Mouse (Mus musculus): ENCODE data around the gene Frmd4a. TPM values are rescaled to one million over a fixed set of nuclear protein-coding genes. Genes with fewer than 3 reads are reported as not detected.

Frmd4a gene
- polyA plus RNA-seq, 1 experiment from 2014 or later = 28.8 TPM

DNA sequence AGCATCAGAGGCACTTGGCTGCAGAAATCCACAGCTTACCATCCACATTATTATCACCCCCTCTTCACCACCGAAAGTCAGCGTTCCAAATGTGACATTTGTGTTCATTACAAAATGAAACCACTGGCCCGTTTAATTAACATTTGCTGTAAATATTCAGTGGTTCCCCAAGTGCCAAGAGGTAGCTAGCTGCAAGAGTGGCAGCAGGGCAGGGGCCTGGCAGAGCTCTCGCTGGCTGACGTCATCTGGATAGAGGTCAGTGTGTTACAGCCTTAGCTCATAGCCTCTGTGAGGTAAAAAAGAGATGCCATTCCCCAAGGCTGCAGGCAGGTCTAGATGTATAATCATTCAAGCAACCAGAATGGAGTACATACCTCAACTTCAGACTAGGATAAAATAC lies 473.3 kb downstream of the Frmd4a start:
- H3K36me3 ChIP-seq (ENCODE audit: control insufficient read depth, insufficient read depth, low read length) = no peaks in the 10 kb centered on the region
- H3K9ac ChIP-seq (ENCODE audit: low read depth, low read length) = no peak overlapping the region
- no peak for ATAC-seq (replicated peaks; ENCODE audit: insufficient number of reproducible peaks, low FRiP score, low TSS enrichment)
- no peak overlapping the region for H3K27ac ChIP-seq (ENCODE audit: low read depth, low read length)
- H3K4me3 ChIP-seq (ENCODE audit: low read depth, low read length) = no peak overlapping the region
- H3K9me3 ChIP-seq (replicated peaks; ENCODE audit: control insufficient read depth, low read length) = no peaks in the 10 kb centered on the region
- no peak overlapping the region for H3K4me2 ChIP-seq
- H3K4me1 ChIP-seq (ENCODE audit: control insufficient read depth, insufficient read depth, low read length) = peaks cover 29% of the 10 kb centered on the region
- WGBS (ENCODE audit: insufficient replicate concordance) = 64% methylated on average over 5 of the region's 5 CpGs
- H3K27me3 ChIP-seq (ENCODE audit: control insufficient read depth, insufficient read depth, low read length) = no peaks in the 10 kb centered on the region

GRCm38 (mm10) chr2:4492485-4493481 lies 475.3 kb downstream of the Frmd4a start:
- Histone ChIP-seq H3K4me2 (peak overlapping the region; percentile 24; the same call in 1 of the 2 replicates), H3K27ac (ENCODE audit: low read depth, low read length) (peak overlapping the region; percentile 54), H3K9me3 (replicated peaks; ENCODE audit: control insufficient read depth, low read length) (no peaks in the 10 kb centered on the region), H3K36me3 (ENCODE audit: control insufficient read depth, insufficient read depth, low read length) (peaks cover 4% of the 10 kb centered on the region; the same call in 1 of the 2 replicates), H3K27me3 (ENCODE audit: control insufficient read depth, insufficient read depth, low read length) (no peaks in the 10 kb centered on the region), H3K4me3 (ENCODE audit: low read depth, low read length) (no peak overlapping the region), H3K4me1 (ENCODE audit: control insufficient read depth, insufficient read depth, low read length) (peaks cover 29% of the 10 kb centered on the region), H3K9ac (ENCODE audit: low read depth, low read length) (no peak overlapping the region)
- ATAC-seq (replicated peaks; ENCODE audit: insufficient number of reproducible peaks, low FRiP score, low TSS enrichment) = 0 out of 2 replicates have a peak, but pooled peaks have one; percentile 41
- 31% methylated on average over 20 of the region's 20 CpGs for WGBS (ENCODE audit: insufficient replicate concordance)

GRCm38 (mm10) chr2:4494478-4494877 lies 477.0 kb downstream of the Frmd4a start:
- no peak overlapping the region for H3K9ac ChIP-seq (ENCODE audit: low read depth, low read length)
- H3K27me3 ChIP-seq (ENCODE audit: control insufficient read depth, insufficient read depth, low read length) = no peaks in the 10 kb centered on the region
- 30% methylated on average over 2 of the region's 2 CpGs for WGBS (ENCODE audit: insufficient replicate concordance)
- H3K4me3 ChIP-seq (ENCODE audit: low read depth, low read length) = no peak overlapping the region
- H3K4me2 ChIP-seq = no peak overlapping the region; the same call in 1 of the 2 replicates
- ATAC-seq (replicated peaks; ENCODE audit: insufficient number of reproducible peaks, low FRiP score, low TSS enrichment) = 0 out of 2 replicates have a peak, but pooled peaks have one; percentile 40
- H3K36me3 ChIP-seq (ENCODE audit: control insufficient read depth, insufficient read depth, low read length) = peaks cover 9% of the 10 kb centered on the region; the same call in 1 of the 2 replicates
- H3K27ac ChIP-seq (ENCODE audit: low read depth, low read length) = no peak overlapping the region; the same call in 1 of the 2 replicates
- H3K4me1 ChIP-seq (ENCODE audit: control insufficient read depth, insufficient read depth, low read length) = peaks cover 29% of the 10 kb centered on the region
- no peaks in the 10 kb centered on the region for H3K9me3 ChIP-seq (replicated peaks; ENCODE audit: control insufficient read depth, low read length)

DNA sequence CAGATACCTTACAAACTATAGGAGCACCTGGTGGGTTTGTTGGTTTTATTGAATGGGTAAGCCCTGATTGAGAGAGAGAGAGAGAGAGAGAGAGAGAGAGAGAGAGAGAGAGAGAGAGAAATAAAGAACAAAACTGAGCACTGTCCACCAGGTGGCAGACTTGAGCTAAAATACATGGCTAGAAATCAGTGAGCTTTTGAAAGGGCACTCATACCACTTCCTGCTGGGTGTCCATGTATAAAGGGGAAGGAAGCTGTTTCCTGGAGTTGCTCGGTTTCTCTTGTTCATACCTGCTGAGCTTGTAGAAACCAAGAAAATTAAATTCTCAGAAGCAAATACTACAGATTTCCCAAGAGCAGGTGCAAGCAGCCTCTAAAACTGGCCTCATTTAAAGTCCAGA lies 481.7 kb downstream of the Frmd4a start:
- H3K27me3 ChIP-seq (ENCODE audit: control insufficient read depth, insufficient read depth, low read length) = no peaks in the 10 kb centered on the region

GRCm38 (mm10) chr2:4499916-4500315 lies 482.4 kb downstream of the Frmd4a start:
- H3K9ac ChIP-seq (ENCODE audit: low read depth, low read length) = no peak overlapping the region
- H3K4me3 ChIP-seq (ENCODE audit: low read depth, low read length) = no peak overlapping the region
- no peaks in the 10 kb centered on the region for H3K9me3 ChIP-seq (replicated peaks; ENCODE audit: control insufficient read depth, low read length)
- no peak for ATAC-seq (replicated peaks; ENCODE audit: insufficient number of reproducible peaks, low FRiP score, low TSS enrichment)
- peaks cover 9% of the 10 kb centered on the region; the same call in 1 of the 2 replicates for H3K36me3 ChIP-seq (ENCODE audit: control insufficient read depth, insufficient read depth, low read length)
- H3K27ac ChIP-seq (ENCODE audit: low read depth, low read length) = no peak overlapping the region
- H3K4me2 ChIP-seq = no peak overlapping the region
- H3K27me3 ChIP-seq (ENCODE audit: control insufficient read depth, insufficient read depth, low read length) = no peaks in the 10 kb centered on the region
- WGBS (ENCODE audit: insufficient replicate concordance) = 86% methylated on average over 9 of the region's 9 CpGs
- peaks cover 3% of the 10 kb centered on the region; the same call in 1 of the 2 replicates for H3K4me1 ChIP-seq (ENCODE audit: control insufficient read depth, insufficient read depth, low read length)

More for the DNA sequence above, 481.7 kb downstream of the Frmd4a start:
- H3K4me2 ChIP-seq = no peak overlapping the region
- H3K4me3 ChIP-seq (ENCODE audit: low read depth, low read length) = no peak overlapping the region
- H3K36me3 ChIP-seq (ENCODE audit: control insufficient read depth, insufficient read depth, low read length) = peaks cover 9% of the 10 kb centered on the region; the same call in 1 of the 2 replicates
- H3K4me1 ChIP-seq (ENCODE audit: control insufficient read depth, insufficient read depth, low read length) = peaks cover 9% of the 10 kb centered on the region
- H3K27ac ChIP-seq (ENCODE audit: low read depth, low read length) = no peak overlapping the region
- no peaks in the 10 kb centered on the region for H3K9me3 ChIP-seq (replicated peaks; ENCODE audit: control insufficient read depth, low read length)
- 6% methylated on average over 1 of the region's 1 CpGs for WGBS (ENCODE audit: insufficient replicate concordance)
- H3K9ac ChIP-seq (ENCODE audit: low read depth, low read length) = no peak overlapping the region
- no peak for ATAC-seq (replicated peaks; ENCODE audit: insufficient number of reproducible peaks, low FRiP score, low TSS enrichment)

DNA sequence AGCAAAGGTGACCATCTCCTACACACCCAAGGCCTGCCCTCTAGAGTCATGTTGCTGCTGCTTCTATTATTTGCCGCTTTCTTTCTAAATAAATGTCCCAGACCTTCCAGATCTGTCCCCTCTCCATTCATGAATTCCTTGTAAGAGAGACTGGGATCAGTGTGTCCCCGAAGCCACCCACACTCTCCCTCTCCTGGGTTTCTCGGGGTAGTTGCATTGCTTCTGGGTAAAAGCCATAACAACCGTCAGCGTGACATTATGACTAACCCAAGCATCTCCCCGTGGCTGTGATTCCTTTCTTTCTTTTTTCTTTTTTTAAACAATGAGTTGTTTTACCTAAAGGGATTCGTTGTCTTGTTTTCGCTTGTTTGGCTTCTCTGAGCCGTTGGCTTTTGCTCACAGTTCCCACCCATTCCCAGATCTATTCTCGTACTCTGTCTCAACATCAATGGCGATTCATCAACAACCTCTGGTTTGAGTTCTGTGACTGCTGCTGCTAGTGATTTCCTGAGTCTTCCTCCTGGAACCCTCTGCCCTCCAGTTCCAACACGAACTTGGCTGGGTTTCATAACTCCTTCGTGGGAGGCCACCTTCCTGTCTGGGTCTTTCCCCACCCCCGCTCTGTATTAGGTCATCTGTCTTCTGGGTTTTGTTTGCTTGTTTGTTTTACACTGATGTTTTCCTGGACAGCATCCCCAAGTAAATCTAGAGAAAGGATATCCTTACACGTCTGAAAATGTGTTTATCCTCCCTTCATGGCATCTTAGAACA lies 483.9 kb downstream of the Frmd4a start:
- ATAC-seq (replicated peaks; ENCODE audit: insufficient number of reproducible peaks, low FRiP score, low TSS enrichment) = no peak
- Histone ChIP-seq H3K27ac (ENCODE audit: low read depth, low read length) (no peak overlapping the region), H3K4me3 (ENCODE audit: low read depth, low read length) (no peak overlapping the region), H3K4me2 (no peak overlapping the region), H3K27me3 (ENCODE audit: control insufficient read depth, insufficient read depth, low read length) (no peaks in the 10 kb centered on the region), H3K9ac (ENCODE audit: low read depth, low read length) (no peak overlapping the region), H3K4me1 (ENCODE audit: control insufficient read depth, insufficient read depth, low read length) (no peaks in the 10 kb centered on the region), H3K9me3 (replicated peaks; ENCODE audit: control insufficient read depth, low read length) (no peaks in the 10 kb centered on the region), H3K36me3 (ENCODE audit: control insufficient read depth, insufficient read depth, low read length) (peaks cover 9% of the 10 kb centered on the region; the same call in 1 of the 2 replicates)
- WGBS (ENCODE audit: insufficient replicate concordance) = 68% methylated on average over 15 of the region's 15 CpGs

DNA sequence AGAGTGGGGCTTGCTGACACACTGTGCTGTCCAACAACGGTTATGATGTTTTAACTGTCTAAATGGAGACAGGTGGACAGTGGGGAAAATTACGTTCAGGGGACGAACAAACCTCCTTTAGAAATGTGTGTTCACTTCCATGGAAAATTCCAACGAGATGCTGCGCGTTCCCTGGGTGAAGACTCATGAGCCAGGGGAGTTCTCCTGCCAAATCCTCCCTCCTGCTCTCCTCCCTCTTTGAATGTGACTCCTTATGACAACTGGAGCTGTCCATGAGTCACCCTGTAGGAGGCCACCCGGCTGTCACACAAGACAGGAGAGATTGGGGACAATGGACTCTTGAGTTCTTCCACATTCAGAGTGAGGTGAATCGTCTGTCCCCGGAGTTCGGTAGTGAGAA lies 486.9 kb downstream of the Frmd4a start:
- H3K4me3 ChIP-seq (ENCODE audit: low read depth, low read length) = no peak overlapping the region
- WGBS (ENCODE audit: insufficient replicate concordance) = 74% methylated on average over 10 of the region's 10 CpGs
- H3K4me1 ChIP-seq (ENCODE audit: control insufficient read depth, insufficient read depth, low read length) = peaks cover 4% of the 10 kb centered on the region
- H3K4me2 ChIP-seq = no peak overlapping the region
- no peak overlapping the region for H3K27ac ChIP-seq (ENCODE audit: low read depth, low read length)
- no peaks in the 10 kb centered on the region for H3K27me3 ChIP-seq (ENCODE audit: control insufficient read depth, insufficient read depth, low read length)
- no peaks in the 10 kb centered on the region for H3K36me3 ChIP-seq (ENCODE audit: control insufficient read depth, insufficient read depth, low read length)
- H3K9ac ChIP-seq (ENCODE audit: low read depth, low read length) = no peak overlapping the region
- no peaks in the 10 kb centered on the region for H3K9me3 ChIP-seq (replicated peaks; ENCODE audit: control insufficient read depth, low read length)
- ATAC-seq (replicated peaks; ENCODE audit: insufficient number of reproducible peaks, low FRiP score, low TSS enrichment) = no peak

- no peak overlapping the region for H3K27ac ChIP-seq (ENCODE audit: low read depth, low read length)
- ATAC-seq (replicated peaks; ENCODE audit: insufficient number of reproducible peaks, low FRiP score, low TSS enrichment) = no peak
- H3K9ac ChIP-seq (ENCODE audit: low read depth, low read length) = no peak overlapping the region
- H3K9me3 ChIP-seq (replicated peaks; ENCODE audit: control insufficient read depth, low read length) = no peaks in the 10 kb centered on the region
- peaks cover 9% of the 10 kb centered on the region for H3K4me1 ChIP-seq (ENCODE audit: control insufficient read depth, insufficient read depth, low read length)
- no peaks in the 10 kb centered on the region for H3K36me3 ChIP-seq (ENCODE audit: control insufficient read depth, insufficient read depth, low read length)
- no peak overlapping the region for H3K4me2 ChIP-seq
- H3K27me3 ChIP-seq (ENCODE audit: control insufficient read depth, insufficient read depth, low read length) = no peaks in the 10 kb centered on the region
- no peak overlapping the region for H3K4me3 ChIP-seq (ENCODE audit: low read depth, low read length)
- WGBS (ENCODE audit: insufficient replicate concordance) = 91% methylated on average over 4 of the region's 4 CpGs
Measured at GRCm38 (mm10) chr2:4505695-4506094, 488.2 kb downstream of the Frmd4a start.
